Mouse (Mus musculus): ENCODE results near the gene Dll4.

- TF ChIP-seq CTCF (IDR thresholded peaks at IDR 0.05; ENCODE audit: low read depth) (no peak), EP300 (IDR thresholded peaks at IDR 0.05; ENCODE audit: low read depth) (no peak)
Measured at GRCm38 (mm10) chr2:119327942-119328526, 2.5 kb downstream of the Dll4 start.
